Mouse (Mus musculus): ENCODE measurements around the gene Laptm4a. TPM values are rescaled to one million over a fixed set of nuclear protein-coding genes. Genes with fewer than 3 reads are reported as not detected.

The Laptm4a gene
- polyA plus RNA-seq, 1 experiment = 491 TPM

GRCm38 (mm10) chr12:8878752-8879151, 42.7 kb upstream of the Laptm4a start:
- TF ChIP-seq USF1 (IDR thresholded peaks at IDR 0.05; ENCODE audit: low read depth) = no peak
- TF ChIP-seq TCF3 (IDR thresholded peaks at IDR 0.05; ENCODE audit: insufficient read length, low read depth) = no peak
- no peak for TF ChIP-seq MAX (IDR thresholded peaks at IDR 0.05; ENCODE audit: low read depth)
- no peak for TF ChIP-seq MYOG (IDR thresholded peaks at IDR 0.05; ENCODE audit: control insufficient read depth in 1 of 3, insufficient read depth in 1 of 3, insufficient read length in 2 of 3, low read depth in 2 of 3)
- TF ChIP-seq MYOD1 (IDR thresholded peaks at IDR 0.05; ENCODE audit: control insufficient read depth in 1 of 3, insufficient read length in 2 of 3, low read depth in 2 of 3) = no peak
- no peak for TF ChIP-seq POLR2A (IDR thresholded peaks at IDR 0.05; ENCODE audit: insufficient read length, low read depth)
- TF ChIP-seq E2F4 (IDR thresholded peaks at IDR 0.05; ENCODE audit: insufficient read depth) = no peak
- no peak for TF ChIP-seq CEBPB (IDR thresholded peaks at IDR 0.05; ENCODE audit: insufficient read depth, poor library complexity, severe bottlenecking)
- Histone ChIP-seq H3K4me3 (no peak overlapping the region), H3ac (ENCODE audit: control insufficient read depth, insufficient read length) (no peak overlapping the region), H3K27me3 (ENCODE audit: control insufficient read depth, insufficient read depth, insufficient read length) (no peaks in the 10 kb centered on the region), H3K4me2 (ENCODE audit: low read depth) (no peak overlapping the region), H3K36me3 (ENCODE audit: control insufficient read depth, insufficient read depth) (no peaks in the 10 kb centered on the region), H3K79me2 (ENCODE audit: control insufficient read depth, insufficient read depth) (no peaks in the 10 kb centered on the region)

DNA sequence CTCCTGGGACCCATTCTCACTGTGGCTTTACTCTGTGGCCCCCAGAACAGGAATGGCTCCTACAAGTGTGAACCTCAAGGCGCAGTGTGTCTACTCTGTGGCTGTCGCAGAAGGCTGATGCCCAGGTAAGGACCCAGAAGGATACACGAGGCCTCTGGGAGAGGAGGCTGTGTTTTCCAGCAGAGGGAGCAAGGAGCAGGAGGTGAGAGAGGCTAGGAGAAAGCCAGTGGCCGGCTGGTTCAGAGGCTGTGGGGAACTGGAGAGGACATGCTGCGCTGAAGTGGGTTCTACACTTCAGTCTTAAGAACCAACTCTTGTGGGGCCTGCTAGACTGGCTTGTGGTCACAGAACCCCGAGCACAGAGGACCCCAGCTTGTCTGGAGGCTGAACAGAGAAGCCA, 42.1 kb upstream of the Laptm4a start:
- Histone ChIP-seq H3K79me2 (ENCODE audit: control insufficient read depth, insufficient read depth) (no peaks in the 10 kb centered on the region), H3K4me3 (no peak overlapping the region), H3K4me2 (ENCODE audit: low read depth) (no peak overlapping the region), H3ac (ENCODE audit: control insufficient read depth, insufficient read length) (no peak overlapping the region), H3K36me3 (ENCODE audit: control insufficient read depth, insufficient read depth) (no peaks in the 10 kb centered on the region), H3K27me3 (ENCODE audit: control insufficient read depth, insufficient read depth, insufficient read length) (no peaks in the 10 kb centered on the region)
- no peak for TF ChIP-seq TCF3 (IDR thresholded peaks at IDR 0.05; ENCODE audit: insufficient read length, low read depth)
- TF ChIP-seq E2F4 (IDR thresholded peaks at IDR 0.05; ENCODE audit: insufficient read depth) = no peak
- TF ChIP-seq SRF (IDR thresholded peaks at IDR 0.05; ENCODE audit: control insufficient read depth, insufficient read length, low read depth) = no peak
- no peak for TF ChIP-seq CEBPB (IDR thresholded peaks at IDR 0.05; ENCODE audit: insufficient read depth, poor library complexity, severe bottlenecking)
- TF ChIP-seq MYOD1 (IDR thresholded peaks at IDR 0.05; ENCODE audit: control insufficient read depth in 1 of 3, insufficient read length in 2 of 3, low read depth in 2 of 3) = no peak
- TF ChIP-seq REST (IDR thresholded peaks at IDR 0.05; ENCODE audit: insufficient read depth, insufficient read length) = no peak
- TF ChIP-seq MYOG (IDR thresholded peaks at IDR 0.05; ENCODE audit: control insufficient read depth in 1 of 3, insufficient read depth in 1 of 3, insufficient read length in 2 of 3, low read depth in 2 of 3) = no peak
- no peak for TF ChIP-seq MAX (IDR thresholded peaks at IDR 0.05; ENCODE audit: low read depth)
- no peak for TF ChIP-seq USF1 (IDR thresholded peaks at IDR 0.05; ENCODE audit: low read depth)
- no peak for TF ChIP-seq TCF12 (IDR thresholded peaks at IDR 0.05; ENCODE audit: insufficient read depth, poor library complexity, severe bottlenecking)
- TF ChIP-seq POLR2AphosphoS2 (IDR thresholded peaks at IDR 0.05; ENCODE audit: insufficient read length, low read depth) = no peak
- no peak for TF ChIP-seq POLR2A (IDR thresholded peaks at IDR 0.05; ENCODE audit: insufficient read length, low read depth)

- no peak overlapping the region for H3K4me3 ChIP-seq
- no peak overlapping the region for H3K4me2 ChIP-seq (ENCODE audit: low read depth)
- no peaks in the 10 kb centered on the region for H3K79me2 ChIP-seq (ENCODE audit: control insufficient read depth, insufficient read depth)
- no peaks in the 10 kb centered on the region for H3K27me3 ChIP-seq (ENCODE audit: control insufficient read depth, insufficient read depth, insufficient read length)
- H3K36me3 ChIP-seq (ENCODE audit: control insufficient read depth, insufficient read depth) = no peaks in the 10 kb centered on the region
- H3ac ChIP-seq (ENCODE audit: control insufficient read depth, insufficient read length) = no peak overlapping the region
- no peak for TF ChIP-seq POLR2AphosphoS2 (IDR thresholded peaks at IDR 0.05; ENCODE audit: insufficient read length, low read depth)
- no peak for TF ChIP-seq TCF3 (IDR thresholded peaks at IDR 0.05; ENCODE audit: insufficient read length, low read depth)
- TF ChIP-seq POLR2A (IDR thresholded peaks at IDR 0.05; ENCODE audit: insufficient read length, low read depth) = no peak
- TF ChIP-seq REST (IDR thresholded peaks at IDR 0.05; ENCODE audit: insufficient read depth, insufficient read length) = no peak
- no peak for TF ChIP-seq USF1 (IDR thresholded peaks at IDR 0.05; ENCODE audit: low read depth)
- TF ChIP-seq SRF (IDR thresholded peaks at IDR 0.05; ENCODE audit: control insufficient read depth, insufficient read length, low read depth) = no peak
Measured at GRCm38 (mm10) chr12:8881736-8882135, 39.7 kb upstream of the Laptm4a start.

- no peak for TF ChIP-seq TCF3 (IDR thresholded peaks at IDR 0.05; ENCODE audit: insufficient read length, low read depth)
- TF ChIP-seq USF1 (IDR thresholded peaks at IDR 0.05; ENCODE audit: low read depth) = peak; percentile 17
- Histone ChIP-seq H3K36me3 (ENCODE audit: control insufficient read depth, insufficient read depth) (no peaks in the 10 kb centered on the region), H3K4me3 (no peak overlapping the region), H3K79me2 (ENCODE audit: control insufficient read depth, insufficient read depth) (no peaks in the 10 kb centered on the region), H3ac (ENCODE audit: control insufficient read depth, insufficient read length) (no peak overlapping the region), H3K4me2 (ENCODE audit: low read depth) (no peak overlapping the region), H3K27me3 (ENCODE audit: control insufficient read depth, insufficient read depth, insufficient read length) (no peaks in the 10 kb centered on the region)
Measured at GRCm38 (mm10) chr12:8882376-8882775, 39.1 kb upstream of the Laptm4a start.

DNA sequence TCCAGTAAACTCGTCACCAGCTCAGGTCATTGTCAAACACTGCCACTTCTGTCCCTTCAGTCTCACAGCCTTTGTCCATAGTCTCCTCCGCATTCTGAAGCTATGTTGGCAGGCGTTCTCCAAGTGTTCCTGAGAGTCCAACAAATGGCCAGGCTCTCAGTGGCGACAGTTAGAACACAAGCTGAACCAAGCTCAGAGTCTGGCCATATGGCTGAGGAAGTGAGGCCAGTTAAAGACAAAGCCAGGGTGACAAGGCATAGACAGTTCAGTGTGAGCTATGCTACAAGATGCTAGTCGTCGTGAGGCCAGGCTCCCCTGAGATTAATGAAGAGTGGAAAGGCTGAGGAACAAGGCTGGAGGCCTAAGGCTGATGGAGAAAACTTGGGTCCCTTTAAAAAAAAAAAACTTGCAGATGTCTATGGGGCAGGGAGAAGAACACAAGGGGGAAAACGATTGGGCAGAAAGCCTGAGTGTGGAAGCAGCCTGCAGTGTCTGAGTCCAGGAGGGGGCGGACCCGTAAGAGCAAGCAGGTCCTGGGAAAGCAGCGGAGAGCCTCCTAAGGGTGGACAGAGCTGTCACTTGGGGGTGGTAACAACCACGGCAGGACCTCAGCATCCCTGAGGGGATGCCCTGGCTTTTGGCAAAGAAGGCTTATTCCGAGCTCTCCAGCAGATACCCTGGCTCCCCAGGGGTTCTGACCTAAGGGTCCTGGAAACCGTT, 36.9 kb upstream of the Laptm4a start:
- no peak for TF ChIP-seq MAX (IDR thresholded peaks at IDR 0.05; ENCODE audit: low read depth)
- no peak for TF ChIP-seq POLR2A (IDR thresholded peaks at IDR 0.05; ENCODE audit: insufficient read length, low read depth)
- no peak for TF ChIP-seq TCF3 (IDR thresholded peaks at IDR 0.05; ENCODE audit: insufficient read length, low read depth)
- no peak for TF ChIP-seq MYOD1 (IDR thresholded peaks at IDR 0.05; ENCODE audit: control insufficient read depth in 1 of 3, insufficient read length in 2 of 3, low read depth in 2 of 3)
- TF ChIP-seq USF1 (IDR thresholded peaks at IDR 0.05; ENCODE audit: low read depth) = no peak
- TF ChIP-seq TCF12 (IDR thresholded peaks at IDR 0.05; ENCODE audit: insufficient read depth, poor library complexity, severe bottlenecking) = no peak
- TF ChIP-seq E2F4 (IDR thresholded peaks at IDR 0.05; ENCODE audit: insufficient read depth) = no peak
- no peak overlapping the region for H3ac ChIP-seq (ENCODE audit: control insufficient read depth, insufficient read length)
- H3K27me3 ChIP-seq (ENCODE audit: control insufficient read depth, insufficient read depth, insufficient read length) = no peaks in the 10 kb centered on the region
- no peak overlapping the region for H3K4me2 ChIP-seq (ENCODE audit: low read depth)
- no peaks in the 10 kb centered on the region for H3K79me2 ChIP-seq (ENCODE audit: control insufficient read depth, insufficient read depth)
- H3K4me3 ChIP-seq = no peak overlapping the region
- no peaks in the 10 kb centered on the region for H3K36me3 ChIP-seq (ENCODE audit: control insufficient read depth, insufficient read depth)
